Mouse (Mus musculus) neutrophil, adult 83 days (primary cell): ENCODE data around the gene Serpina9. TPM values are rescaled to one million over a fixed set of nuclear protein-coding genes. Genes with fewer than 3 reads are reported as not detected.

Experiments used
- total RNA-seq, 2 experiments: library from RNA; stranded (reverse); gene quantifications; one replicate each; pipeline ENCODE4 v1.2.4; 2023

The Serpina9 gene
- total RNA-seq, result not detected

GRCm38 (mm10) chr12:104013620-104014019, at the start of gene Serpina9:
Gene Serpina9 (minus strand): TSS chr12:104013755.

GRCm38 (mm10) chr12:104044343-104044742, 30.8 kb upstream of the Serpina9 start, which contains the start of gene Serpina12:
Gene Serpina12 (minus strand): TSS chr12:104044443.

GRCm38 (mm10) chr12:103989857-103990256, 23.7 kb downstream of the Serpina9 start, which contains the start of gene Serpina11:
Gene Serpina11 (minus strand): TSS chr12:103989957.

GRCm38 (mm10) chr12:103958798-103959197, 54.8 kb downstream of the Serpina9 start, which contains the start of gene Serpina1e:
Gene Serpina1e (minus strand): TSS chr12:103958975.

Other genes starting within 250 kb of the Serpina9 start
- gene Serpina1d, start 240.2 kb downstream of the Serpina9 start, total RNA-seq, result 1 to 10 TPM in 1 of 2 experiments, not detected in 1; 1.4 TPM
- under 1 TPM; 0.53 to 0.57 TPM for gene Serpina1b, start 183.4 kb downstream of the Serpina9 start, total RNA-seq
- not detected for gene Serpina1a, start 150.2 kb downstream of the Serpina9 start, total RNA-seq
- 1 to 10 TPM in 1 of 2 experiments, under 1 TPM in 1; 0.79 to 1.2 TPM for gene Serpina1c, start 108.9 kb downstream of the Serpina9 start, total RNA-seq
- under 1 TPM in 1 of 2 experiments, not detected in 1; 0.35 TPM for gene Serpina1e, start 54.8 kb downstream of the Serpina9 start, total RNA-seq
- gene Serpina11, start 23.8 kb downstream of the Serpina9 start, total RNA-seq, result under 1 TPM in 1 of 2 experiments, not detected in 1; 0.37 TPM
- not detected for gene Serpina12, start 30.7 kb upstream of the Serpina9 start, total RNA-seq
- gene Serpina5, start 87.4 kb upstream of the Serpina9 start, total RNA-seq, result not detected
- gene Serpina3a, start 99.0 kb upstream of the Serpina9 start, total RNA-seq, result not detected
- under 1 TPM in 1 of 2 experiments, not detected in 1; 0.20 TPM for gene Serpina3b, start 114.2 kb upstream of the Serpina9 start, total RNA-seq
- not detected for gene Serpina3c, start 140.1 kb upstream of the Serpina9 start, total RNA-seq
- gene Serpina3f, start 200.8 kb upstream of the Serpina9 start, total RNA-seq, result under 1 TPM in 1 of 2 experiments, not detected in 1; 0.18 TPM
- 1 to 10 TPM; 1.8 to 2.1 TPM for gene Serpina3g, start 222.5 kb upstream of the Serpina9 start, total RNA-seq
- not detected for gene Serpina3i, start 249.4 kb upstream of the Serpina9 start, total RNA-seq